Mouse (Mus musculus) limb, embryonic 10.5 days (tissue): Measurements from ENCODE around the gene Polr2m. TPM values are rescaled to one million over a fixed set of nuclear protein-coding genes. Genes with fewer than 3 reads are reported as not detected.

ENCODE experiments used
- DNase-seq: peaks from one replicate; pipeline ENCODE4 v3.0.0-alpha.2; 2017; ENCODE audit warnings: low spot score
- H3K27ac ChIP-seq: fragments of 300-500 bp; sonication (generic); 2 replicates; pipeline ENCODE4 v1.5.1; 2016; ENCODE audit warnings: mild to moderate bottlenecking
- H3K27me3 ChIP-seq: fragments of 300-500 bp; sonication (generic); 2 replicates; pipeline ENCODE4 v1.6.1; 2016; ENCODE audit warnings: low read depth, mild to moderate bottlenecking; ENCODE audit not compliant: poor library complexity, severe bottlenecking
- H3K36me3 ChIP-seq: fragments of 300-500 bp; sonication (generic); 2 replicates; pipeline ENCODE4 v1.6.1; 2016; ENCODE audit warnings: mild to moderate bottlenecking, moderate library complexity
- H3K4me1 ChIP-seq: fragments of 300-500 bp; sonication (generic); 2 replicates; pipeline ENCODE4 v1.6.1; 2016
- H3K4me3 ChIP-seq: fragments of 300-500 bp; sonication (generic); 2 replicates; pipeline ENCODE4 v1.5.1; 2016; ENCODE audit warnings: mild to moderate bottlenecking, moderate library complexity
- H3K9me3 ChIP-seq: fragments of 300-500 bp; sonication (generic); replicated peaks from 2 replicates; pipeline ENCODE4 v1.6.1; 2016; ENCODE audit warnings: mild to moderate bottlenecking
- WGBS: fragments of 180-500 bp; shearing (Covaris S2); methylation state at CpG from one replicate; pipeline ENCODE4 v1.1.7; 2016; 5-methylcytosine and 5-hydroxymethylcytosine counted together
- polyA plus RNA-seq: library from polyadenylated mRNA; unstranded; fragments of >200 nt; fragmentation: Nextera tagmentation; extraction: Ambion mirVana; gene quantifications from 2 replicates; pipeline ENCODE4 v1.2.1, GENCODE M21; 2016

The Polr2m gene
- 620 and 625 TPM in 2 replicates for polyA plus RNA-seq

DNA sequence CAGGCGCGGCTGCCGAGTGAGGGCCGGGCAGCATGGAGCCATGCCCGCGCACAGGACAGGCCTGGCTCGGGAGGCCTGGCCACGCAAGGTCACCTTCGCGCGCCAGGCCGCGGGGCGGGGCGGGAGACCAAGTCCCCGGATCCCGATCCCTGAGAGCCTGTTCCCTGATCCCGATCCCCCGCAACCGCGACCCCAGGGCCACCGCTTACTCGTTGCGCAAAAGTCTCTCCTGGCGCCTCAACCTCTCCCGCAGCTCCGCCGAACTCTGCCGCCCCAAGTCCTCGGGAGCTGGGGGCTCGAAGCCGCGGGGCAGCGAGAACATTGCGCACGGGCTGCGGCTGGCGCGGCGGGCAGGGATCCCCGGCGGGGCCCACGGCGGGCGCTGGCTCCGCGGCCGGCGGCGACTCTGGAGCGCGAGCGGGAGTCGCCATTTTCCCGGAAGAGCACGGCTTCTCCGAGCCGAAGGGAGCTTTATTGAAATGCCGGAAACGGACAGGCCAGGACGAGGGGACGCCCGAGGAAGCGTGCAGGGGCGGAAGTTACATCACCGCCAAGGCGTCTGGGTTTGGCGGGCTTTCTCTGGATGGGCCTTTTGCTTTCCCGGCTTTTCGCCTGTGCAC lies at the start of gene Polr2m:
Polr2m (minus strand) TSS at position 461 of the 620 bp plus-strand sequence.
- DNase-seq, result peak; percentile 98
- no peaks in the 10 kb centered on the region for H3K27me3 ChIP-seq
- peak within 1 kb of the TSS; percentile 95 for H3K4me3 ChIP-seq
- no peaks in the 10 kb centered on the region for H3K9me3 ChIP-seq
- H3K27ac ChIP-seq, result peak within 1 kb of the TSS; percentile 100
- H3K36me3 ChIP-seq, result peaks cover 35% of the 10 kb centered on the region
- WGBS, result under 1% methylated on average over 70 of the region's 70 CpGs
- H3K4me1 ChIP-seq, result peaks cover 10% of the 10 kb centered on the region

DNA sequence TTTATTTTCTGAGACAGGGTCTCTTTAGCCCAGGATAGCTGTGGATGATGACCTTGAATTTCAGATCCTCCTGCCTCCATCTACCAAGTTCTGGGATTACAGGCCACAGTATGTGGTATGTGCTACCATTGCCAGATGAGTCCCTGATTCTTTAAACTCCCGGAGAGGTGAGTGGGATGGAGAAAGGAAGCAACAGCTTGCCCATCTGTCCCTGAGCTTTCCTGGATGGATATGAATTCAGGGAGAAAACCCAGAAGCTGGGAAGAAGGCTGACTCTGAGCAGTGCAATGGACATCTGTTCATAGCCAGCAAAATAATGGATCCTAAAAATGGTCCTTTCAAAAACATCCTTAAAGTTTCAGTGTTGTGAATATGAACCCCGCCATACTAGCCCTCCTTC lies 49.3 kb upstream of the Polr2m start:
- no peak overlapping the region for H3K27ac ChIP-seq
- peaks cover 5% of the 10 kb centered on the region; the same call in 1 of the 2 replicates for H3K4me1 ChIP-seq
- H3K27me3 ChIP-seq, result peaks cover 54% of the 10 kb centered on the region
- H3K36me3 ChIP-seq, result no peaks in the 10 kb centered on the region
- no peaks in the 10 kb centered on the region for H3K9me3 ChIP-seq
- H3K4me3 ChIP-seq, result no peak overlapping the region
- DNase-seq, result no peak
- WGBS, result 93% methylated on average over 2 of the region's 2 CpGs

DNA sequence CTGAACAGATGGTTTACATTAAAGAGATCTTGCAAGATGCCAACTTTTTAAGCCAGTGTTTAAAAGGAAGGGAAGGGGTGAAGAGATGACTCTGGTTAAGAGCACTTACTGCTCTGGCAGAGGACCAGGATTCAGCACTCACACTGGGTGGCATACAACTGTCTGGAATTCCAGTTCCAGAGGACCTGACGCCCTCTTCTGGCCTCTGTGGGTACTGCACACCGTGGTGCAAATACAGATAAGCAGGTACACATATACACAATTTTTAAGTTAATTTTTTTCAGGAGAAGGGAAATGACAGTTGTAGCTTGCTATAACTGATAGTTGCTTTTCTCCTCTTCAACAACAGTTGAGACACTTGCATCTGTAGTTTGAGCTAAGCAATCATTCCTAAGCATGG lies 44.2 kb upstream of the Polr2m start:
- H3K36me3 ChIP-seq, result no peaks in the 10 kb centered on the region
- peaks cover 36% of the 10 kb centered on the region for H3K4me1 ChIP-seq
- no peaks in the 10 kb centered on the region for H3K9me3 ChIP-seq
- WGBS, result 80% methylated on average over 2 of the region's 2 CpGs
- peaks cover 67% of the 10 kb centered on the region for H3K27me3 ChIP-seq
- H3K4me3 ChIP-seq, result no peak overlapping the region
- H3K27ac ChIP-seq, result no peak overlapping the region
- no peak for DNase-seq

DNA sequence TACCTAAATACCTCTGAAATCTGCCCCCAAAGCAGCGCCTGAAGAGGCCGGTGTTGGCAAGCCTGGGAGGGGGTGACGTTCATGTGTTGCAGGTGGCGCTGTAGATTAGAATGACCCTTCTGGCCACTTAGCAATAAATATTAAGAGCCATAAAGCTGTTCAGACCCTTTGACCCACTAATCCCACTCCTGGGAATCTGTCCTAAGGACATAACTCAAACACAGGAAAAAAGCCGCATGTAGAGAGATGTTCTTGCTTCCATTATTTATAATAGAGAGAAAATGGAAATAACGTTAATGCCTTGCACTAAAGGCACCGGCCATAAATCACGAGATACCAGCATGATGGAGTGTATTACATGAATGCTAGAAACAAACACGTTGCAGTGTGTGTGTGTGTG lies 41.7 kb upstream of the Polr2m start:
- no peaks in the 10 kb centered on the region for H3K9me3 ChIP-seq
- no peaks in the 10 kb centered on the region for H3K36me3 ChIP-seq
- no peak overlapping the region for H3K27ac ChIP-seq
- peaks cover 69% of the 10 kb centered on the region for H3K27me3 ChIP-seq
- DNase-seq, result no peak
- no peak overlapping the region for H3K4me3 ChIP-seq
- 17% methylated on average over 9 of the region's 9 CpGs for WGBS
- peaks cover 45% of the 10 kb centered on the region for H3K4me1 ChIP-seq

DNA sequence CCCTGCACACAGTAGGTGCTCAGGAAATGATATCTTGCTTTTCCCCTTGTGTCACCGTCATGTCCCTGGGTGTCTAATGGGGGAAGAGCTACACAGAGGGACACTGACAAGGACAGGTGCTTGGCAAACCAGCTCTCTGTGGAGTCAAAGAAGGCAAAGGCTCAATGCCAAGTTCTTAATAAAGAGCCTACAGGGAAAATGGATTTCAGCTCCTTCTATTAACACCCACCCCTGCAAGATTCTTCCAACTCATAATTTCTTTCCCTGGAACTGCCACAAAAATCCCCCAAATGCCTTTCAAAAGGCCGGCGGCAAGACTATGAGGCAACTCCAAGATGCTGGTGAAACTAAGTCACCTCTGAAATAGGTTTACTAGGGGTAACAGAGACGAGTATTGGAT lies 38.2 kb upstream of the Polr2m start:
- Histone ChIP-seq H3K27me3 (peaks cover 78% of the 10 kb centered on the region), H3K4me1 (peaks cover 35% of the 10 kb centered on the region), H3K27ac (no peak overlapping the region), H3K4me3 (no peak overlapping the region), H3K9me3 (no peaks in the 10 kb centered on the region), H3K36me3 (no peaks in the 10 kb centered on the region)
- 86% methylated on average over 4 of the region's 4 CpGs for WGBS
- no peak for DNase-seq

DNA sequence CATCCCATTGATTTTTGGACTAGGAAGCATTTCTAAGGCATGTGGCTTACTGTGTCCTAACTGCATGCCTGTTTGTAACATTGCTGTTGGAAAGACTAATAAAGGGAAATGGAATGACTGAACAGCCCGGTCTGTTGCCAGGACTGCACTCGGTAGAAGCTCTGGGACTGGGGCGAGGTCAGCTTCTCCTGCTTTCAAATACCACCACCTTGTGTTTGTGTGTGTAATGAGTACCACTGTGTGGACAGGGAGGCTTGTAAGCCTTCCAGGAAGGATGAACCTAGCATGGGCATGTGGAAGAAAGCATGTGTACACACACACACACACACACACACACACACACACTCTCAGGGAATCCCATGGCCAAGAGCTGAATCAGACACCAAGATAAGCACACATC lies 34.1 kb upstream of the Polr2m start:
- WGBS, result 78% methylated on average over 3 of the region's 3 CpGs
- no peak for DNase-seq
- Histone ChIP-seq H3K27ac (no peak overlapping the region), H3K4me3 (no peak overlapping the region), H3K9me3 (no peaks in the 10 kb centered on the region), H3K36me3 (no peaks in the 10 kb centered on the region), H3K27me3 (peaks cover 74% of the 10 kb centered on the region), H3K4me1 (peaks cover 8% of the 10 kb centered on the region)

DNA sequence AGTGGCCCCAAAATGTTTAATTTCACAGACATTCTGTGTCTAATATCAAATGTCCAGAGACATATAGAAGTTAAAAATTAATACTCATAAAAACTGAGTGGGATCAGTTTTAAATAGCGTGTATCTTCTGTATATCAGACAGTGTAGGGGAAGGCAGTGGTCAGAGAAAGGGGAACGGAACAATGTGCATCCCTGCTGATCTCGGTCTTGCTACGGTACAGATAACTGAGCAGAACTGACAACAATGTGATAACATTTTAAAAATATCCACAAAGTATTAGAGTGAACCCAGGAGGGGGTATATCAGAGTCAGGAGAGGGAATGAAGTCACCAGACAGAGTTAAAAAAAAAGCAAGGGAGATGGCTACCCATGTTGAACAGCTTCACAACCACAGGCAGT lies 31.8 kb upstream of the Polr2m start:
- Histone ChIP-seq H3K4me3 (no peak overlapping the region), H3K9me3 (no peaks in the 10 kb centered on the region), H3K4me1 (peaks cover 19% of the 10 kb centered on the region), H3K36me3 (no peaks in the 10 kb centered on the region), H3K27ac (no peak overlapping the region), H3K27me3 (peaks cover 51% of the 10 kb centered on the region)
- no peak for DNase-seq
- 91% methylated on average over 4 of the region's 4 CpGs for WGBS

DNA sequence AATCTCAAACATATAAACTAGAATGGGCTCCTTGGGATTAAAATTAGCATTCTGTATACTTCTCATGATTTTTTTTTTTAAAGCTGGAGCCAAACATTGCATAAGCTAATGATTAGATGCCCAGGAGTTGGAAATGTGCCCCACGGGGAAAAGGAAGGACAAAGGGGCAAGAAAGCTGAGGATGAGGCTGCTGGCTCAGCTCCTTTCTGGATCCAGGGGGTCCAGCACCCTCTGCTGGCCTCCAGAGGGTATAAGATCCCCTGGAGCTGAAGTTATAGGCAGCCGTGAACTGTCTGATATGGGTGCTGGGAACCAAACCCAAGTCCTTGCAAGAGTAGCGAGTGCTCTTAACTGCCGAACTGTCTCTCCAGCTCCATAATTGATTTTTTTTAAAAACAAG lies 30.1 kb upstream of the Polr2m start:
- no peak overlapping the region for H3K27ac ChIP-seq
- no peak overlapping the region for H3K4me3 ChIP-seq
- 92% methylated on average over 4 of the region's 4 CpGs for WGBS
- DNase-seq, result no peak
- H3K4me1 ChIP-seq, result peaks cover 28% of the 10 kb centered on the region
- H3K36me3 ChIP-seq, result no peaks in the 10 kb centered on the region
- peaks cover 45% of the 10 kb centered on the region for H3K27me3 ChIP-seq
- H3K9me3 ChIP-seq, result no peaks in the 10 kb centered on the region

DNA sequence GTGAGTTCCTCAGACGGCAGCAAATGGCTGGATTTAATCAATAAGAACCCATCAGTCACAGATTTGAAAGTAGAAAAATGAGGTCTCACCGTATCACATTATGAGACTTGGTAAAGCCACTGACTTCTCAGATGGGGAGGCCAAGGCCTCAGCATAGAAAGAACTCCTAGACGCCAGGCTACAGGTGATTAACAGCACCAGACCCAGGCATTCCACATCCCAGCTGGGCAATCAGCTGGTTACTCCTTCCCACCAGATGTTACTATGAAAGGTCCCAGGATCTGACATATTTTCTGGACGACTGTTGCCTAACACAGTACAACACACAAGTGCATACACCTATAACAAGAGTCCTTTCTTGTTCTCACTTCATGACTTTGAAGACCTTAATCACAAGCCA lies 27.8 kb upstream of the Polr2m start:
- Histone ChIP-seq H3K36me3 (no peaks in the 10 kb centered on the region), H3K4me1 (peaks cover 28% of the 10 kb centered on the region), H3K4me3 (no peak overlapping the region), H3K9me3 (no peaks in the 10 kb centered on the region), H3K27ac (no peak overlapping the region; the same call in 1 of the 2 replicates), H3K27me3 (peaks cover 47% of the 10 kb centered on the region)
- DNase-seq, result peak; percentile 67
- 50% methylated on average over 4 of the region's 4 CpGs for WGBS

DNA sequence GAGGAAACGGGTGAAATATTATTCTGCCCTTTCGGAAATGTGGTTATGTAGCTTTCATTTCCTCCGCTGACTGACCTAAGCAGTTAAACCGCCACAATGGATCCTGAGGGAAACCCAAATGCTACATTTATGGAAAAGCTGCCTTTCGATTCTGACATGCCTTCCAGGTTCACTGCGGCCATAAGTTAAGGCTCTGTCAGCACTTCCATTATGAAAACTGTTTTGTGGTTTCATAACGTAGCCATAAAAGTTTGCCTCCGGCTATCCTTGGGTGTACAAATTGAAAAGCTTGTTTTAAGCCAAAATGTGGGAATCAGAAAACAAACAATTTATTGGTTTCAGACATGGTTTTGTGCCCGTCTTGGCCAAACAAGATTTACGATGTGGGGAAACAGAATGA lies 27.2 kb upstream of the Polr2m start:
- DNase-seq, result no peak
- WGBS, result 49% methylated on average over 10 of the region's 10 CpGs

DNA sequence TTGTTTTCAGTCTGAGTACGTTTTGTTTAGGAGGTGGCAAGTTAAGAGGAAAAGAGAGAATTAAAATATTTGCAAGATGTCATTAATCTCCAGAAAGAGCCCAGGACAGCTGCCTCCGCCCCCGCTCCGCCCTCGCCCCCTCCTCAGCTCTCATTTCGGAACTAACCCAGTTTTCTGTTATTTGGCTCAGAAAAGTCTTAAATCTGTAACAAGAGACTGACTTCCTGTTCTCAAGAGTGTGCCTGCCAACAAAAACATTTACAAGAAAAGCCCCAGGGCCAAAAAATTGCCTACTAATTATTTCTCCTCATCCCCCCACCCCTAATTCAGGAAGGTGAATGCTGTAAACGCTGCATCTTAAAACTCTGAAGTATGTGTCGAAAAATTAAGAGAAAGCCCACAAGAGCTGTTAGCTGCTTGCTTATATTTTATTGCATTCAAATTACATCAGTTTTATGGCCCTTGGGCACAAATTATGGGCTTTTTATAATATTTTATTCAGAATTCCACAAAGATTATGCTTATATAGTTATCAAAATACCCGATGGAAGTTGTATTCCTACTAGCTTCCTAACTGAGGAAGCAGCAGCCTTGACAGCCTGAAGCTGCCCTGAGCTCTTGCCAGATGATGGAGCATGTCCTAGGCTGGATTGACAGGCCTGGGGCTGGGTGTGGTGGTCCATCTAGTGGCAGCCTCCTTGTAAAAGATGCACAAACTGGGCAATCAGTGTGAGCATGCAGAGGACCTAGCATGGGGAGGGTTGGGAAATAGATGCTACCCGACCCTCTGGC lies 12.9 kb upstream of the Polr2m start:
- no peak for DNase-seq
- H3K4me3 ChIP-seq, result no peak overlapping the region
- no peaks in the 10 kb centered on the region for H3K36me3 ChIP-seq
- peak overlapping the region; percentile 50; the same call in 1 of the 2 replicates for H3K27ac ChIP-seq
- 53% methylated on average over 10 of the region's 10 CpGs for WGBS
- H3K9me3 ChIP-seq, result no peaks in the 10 kb centered on the region
- H3K27me3 ChIP-seq, result peaks cover 20% of the 10 kb centered on the region; the same call in 1 of the 2 replicates
- peaks cover 53% of the 10 kb centered on the region for H3K4me1 ChIP-seq

More for the DNA sequence above, 27.2 kb upstream of the Polr2m start:
- peaks cover 28% of the 10 kb centered on the region for H3K4me1 ChIP-seq
- H3K4me3 ChIP-seq, result no peak overlapping the region
- H3K9me3 ChIP-seq, result no peaks in the 10 kb centered on the region
- H3K27me3 ChIP-seq, result peaks cover 41% of the 10 kb centered on the region
- no peaks in the 10 kb centered on the region for H3K36me3 ChIP-seq
- 0 out of 2 replicates have a peak overlapping the region, but pooled peaks have one; percentile 9 for H3K27ac ChIP-seq

DNA sequence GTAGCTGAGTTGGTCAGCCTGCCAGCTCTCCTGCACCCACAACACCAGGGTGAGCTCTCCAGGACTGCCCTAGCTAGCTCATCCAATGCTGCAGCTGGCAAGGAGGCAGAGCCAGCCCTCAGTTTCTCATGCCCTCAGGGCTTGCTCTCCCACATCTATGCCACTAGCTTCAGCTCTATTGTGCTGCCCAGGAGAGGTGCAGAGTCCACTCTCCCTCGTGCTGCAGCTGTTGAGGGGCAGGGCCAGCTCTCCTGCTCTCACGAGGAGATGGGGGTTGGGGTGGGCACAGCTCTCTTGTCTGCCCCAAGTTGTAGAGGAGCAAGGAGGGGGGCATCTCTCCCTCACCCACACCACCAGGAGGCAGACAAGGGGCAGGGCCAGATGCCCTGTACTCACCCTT lies 10.9 kb upstream of the Polr2m start:
- peak overlapping the region; percentile 70 for H3K27ac ChIP-seq
- 55% methylated on average over 2 of the region's 2 CpGs for WGBS

DNA sequence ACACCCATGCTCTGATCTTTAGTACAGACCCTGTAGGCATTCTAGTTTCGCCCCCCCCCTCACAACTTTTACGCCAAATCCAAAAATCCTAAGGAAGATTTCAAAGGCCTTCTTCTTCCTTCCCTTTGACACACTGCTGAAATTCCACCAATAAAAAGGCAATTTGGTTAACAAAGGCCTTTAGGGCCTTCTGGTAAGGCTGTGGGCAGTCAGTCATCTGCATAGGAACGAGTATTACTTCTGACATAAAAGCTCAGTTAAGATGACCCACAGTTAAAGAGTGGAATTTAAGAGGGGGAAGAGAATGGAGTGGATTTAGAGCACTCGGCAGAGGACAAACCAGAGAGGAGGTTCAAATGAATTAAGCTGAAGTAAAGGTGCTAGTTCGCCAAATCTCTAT lies 8.0 kb upstream of the Polr2m start:
- DNase-seq, result no peak
- Histone ChIP-seq H3K9me3 (no peaks in the 10 kb centered on the region), H3K27ac (no peak overlapping the region), H3K27me3 (peaks cover 12% of the 10 kb centered on the region; the same call in 1 of the 2 replicates), H3K4me1 (peaks cover 55% of the 10 kb centered on the region), H3K36me3 (no peaks in the 10 kb centered on the region), H3K4me3 (no peak overlapping the region)
- WGBS, result 61% methylated on average over 5 of the region's 5 CpGs

More for the DNA sequence above, 10.9 kb upstream of the Polr2m start:
- no peak overlapping the region for H3K4me3 ChIP-seq
- H3K9me3 ChIP-seq, result no peaks in the 10 kb centered on the region
- H3K4me1 ChIP-seq, result peaks cover 60% of the 10 kb centered on the region
- H3K36me3 ChIP-seq, result no peaks in the 10 kb centered on the region
- H3K27me3 ChIP-seq, result peaks cover 12% of the 10 kb centered on the region; the same call in 1 of the 2 replicates
- no peak for DNase-seq
